Mouse (Mus musculus): Measurements from ENCODE around the gene Rabgef1. TPM values are rescaled to one million over a fixed set of nuclear protein-coding genes. Genes with fewer than 3 reads are reported as not detected.
A peak's percentile ranks its signal among the peaks of the same experiment; 100 is the strongest.

Gene Rabgef1
- 26.2 and 28.6 TPM in 2 replicates for polyA plus RNA-seq (2014; fragmentation: Nextera tagmentation; extraction: Ambion mirVana)

DNA sequence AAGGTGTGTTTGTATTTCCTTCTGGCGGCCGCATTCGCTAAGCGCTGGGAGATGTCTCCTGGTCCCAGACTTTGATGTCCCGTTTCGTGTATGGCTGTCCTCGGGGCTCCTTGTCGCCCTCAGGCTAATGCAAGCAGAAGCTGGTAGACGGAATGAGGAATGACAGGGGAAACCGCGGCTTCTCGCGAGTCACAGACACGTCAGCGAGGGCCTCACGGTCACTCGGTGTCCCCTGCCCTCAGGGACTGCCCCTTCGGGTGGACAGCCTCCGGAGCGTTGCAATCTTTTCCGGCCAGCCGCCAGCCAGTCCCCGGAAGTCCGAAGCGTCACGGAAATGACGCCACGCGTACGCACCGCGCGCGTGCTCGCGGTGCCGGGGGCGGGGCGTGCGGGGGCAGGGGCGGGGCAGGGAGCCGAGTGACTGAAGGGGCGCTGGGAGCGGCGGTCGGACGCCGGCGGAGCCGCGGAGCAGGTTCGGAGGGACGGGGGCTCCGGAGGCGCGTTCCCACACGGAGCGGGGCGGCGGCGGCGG is at the start of gene Rabgef1:
Gene Rabgef1 (plus strand): TSS at position 376 of the 532 bp plus-strand sequence.
- Histone ChIP-seq H3K9me3 (ENCODE audit: control insufficient read depth, low read length) (no peaks in the 10 kb centered on the region), H3K9ac (ENCODE audit: low read depth, low read length) (peak within 1 kb of the TSS; percentile 88), H3K4me1 (replicated peaks; ENCODE audit: control insufficient read depth, insufficient read depth, low read length) (0 out of 2 replicates have a peak, but pooled peaks cover 4% of the 10 kb centered on the region), H3K27me3 (ENCODE audit: control insufficient read depth, insufficient read depth, low read length) (no peaks in the 10 kb centered on the region), H3K4me3 (ENCODE audit: low read depth, low read length) (peak within 1 kb of the TSS; percentile 93), H3K27ac (ENCODE audit: low read depth, low read length) (peak within 1 kb of the TSS; percentile 76), H3K4me2 (replicated peaks; ENCODE audit: low read depth, low read length) (peak within 1 kb of the TSS; percentile 74), H3K36me3 (ENCODE audit: control insufficient read depth, insufficient read depth, low read length) (no peaks in the 10 kb centered on the region)
- ATAC-seq (ENCODE audit: low FRiP score) (peak; percentile 93), DNase-seq (ENCODE audit: low spot score) (peak; percentile 93)
- WGBS: under 1% methylated on average over 37 of the region's 62 CpGs

DNA sequence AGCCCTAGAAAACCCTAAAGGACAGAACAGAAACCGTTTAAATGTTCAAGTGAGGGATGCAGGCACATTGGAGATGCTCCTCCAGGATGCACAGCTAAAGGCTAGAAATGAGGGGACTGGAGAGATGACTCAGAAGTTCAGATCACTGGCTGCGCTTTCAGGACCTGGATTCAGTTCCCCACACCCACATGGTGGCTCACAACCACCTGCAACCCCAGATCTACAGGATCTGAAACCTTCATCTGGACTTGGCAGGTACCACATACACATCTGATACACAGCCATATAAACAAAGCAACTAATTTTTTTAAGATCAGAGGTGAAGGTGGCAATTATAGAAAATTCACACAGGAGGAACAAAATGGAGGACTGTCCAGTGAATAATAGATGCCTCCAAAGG is 49.2 kb upstream of the Rabgef1 start:
- H3K36me3 ChIP-seq (ENCODE audit: control insufficient read depth, insufficient read depth, low read length): no peaks in the 10 kb centered on the region
- ATAC-seq (ENCODE audit: low FRiP score) (no peak), DNase-seq (ENCODE audit: low spot score) (no peak)
- H3K4me3 ChIP-seq (ENCODE audit: low read depth, low read length): no peak overlapping the region
- H3K27me3 ChIP-seq (ENCODE audit: control insufficient read depth, insufficient read depth, low read length): no peaks in the 10 kb centered on the region
- no peaks in the 10 kb centered on the region for H3K9me3 ChIP-seq (ENCODE audit: control insufficient read depth, low read length)
- H3K4me1 ChIP-seq (replicated peaks; ENCODE audit: control insufficient read depth, insufficient read depth, low read length): no peaks in the 10 kb centered on the region
- no peak overlapping the region for H3K9ac ChIP-seq (ENCODE audit: low read depth, low read length)
- H3K27ac ChIP-seq (ENCODE audit: low read depth, low read length): no peak overlapping the region
- WGBS: 97% methylated on average over 2 of the region's 2 CpGs
- H3K4me2 ChIP-seq (replicated peaks; ENCODE audit: low read depth, low read length): no peak overlapping the region

- ATAC-seq (ENCODE audit: low FRiP score): no peak
Measured at GRCm38 (mm10) chr5:130124271-130124670, 47.3 kb upstream of the Rabgef1 start.

DNA sequence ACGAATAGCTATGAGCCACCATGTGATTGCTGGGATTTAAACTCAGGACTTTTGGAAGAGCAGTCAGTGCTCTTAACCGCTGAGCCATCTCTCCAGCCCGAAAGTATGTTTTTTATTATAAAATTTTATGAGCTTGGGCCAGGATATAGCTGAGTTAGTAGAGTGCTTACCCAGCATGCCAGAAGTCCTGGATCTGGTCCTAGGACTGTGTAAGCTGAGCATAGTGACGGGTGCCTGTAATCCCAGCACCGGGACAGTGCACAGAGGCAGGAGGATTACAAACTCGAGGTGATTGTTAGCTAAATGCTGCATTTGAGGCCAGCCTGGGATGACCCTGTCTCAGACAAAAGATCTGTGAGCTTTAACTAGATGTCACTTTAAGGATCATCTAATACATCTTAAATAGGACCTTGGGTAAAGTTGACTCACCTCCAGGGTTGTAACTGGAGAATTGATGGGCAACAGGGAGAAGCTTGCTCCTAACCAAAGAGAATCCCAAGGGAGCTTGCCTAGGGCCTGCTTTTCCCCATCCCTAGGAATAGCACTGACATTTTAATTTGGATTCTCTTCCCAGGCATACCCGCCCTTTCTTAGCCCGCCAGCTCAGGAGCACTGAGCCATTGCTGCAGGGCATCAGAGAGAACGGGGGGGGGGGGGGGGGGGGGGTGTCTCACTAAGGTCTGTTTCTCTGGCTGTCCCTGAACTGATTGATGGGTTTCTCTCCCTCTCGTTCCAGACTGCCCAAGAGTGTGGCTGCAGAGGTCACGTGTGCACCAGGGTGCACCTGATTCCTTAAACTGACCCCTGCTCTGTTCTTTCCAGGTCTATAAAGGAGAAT is 42.7 kb upstream of the Rabgef1 start:
- no peak overlapping the region for H3K4me3 ChIP-seq (ENCODE audit: low read depth, low read length)
- H3K27ac ChIP-seq (ENCODE audit: low read depth, low read length): no peak overlapping the region
- DNase-seq (ENCODE audit: low spot score) (no peak), ATAC-seq (ENCODE audit: low FRiP score) (no peak)
- H3K27me3 ChIP-seq (ENCODE audit: control insufficient read depth, insufficient read depth, low read length): no peaks in the 10 kb centered on the region
- 71% methylated on average over 10 of the region's 11 CpGs for WGBS
- H3K4me2 ChIP-seq (replicated peaks; ENCODE audit: low read depth, low read length): no peak overlapping the region
- H3K36me3 ChIP-seq (ENCODE audit: control insufficient read depth, insufficient read depth, low read length): no peaks in the 10 kb centered on the region
- no peaks in the 10 kb centered on the region for H3K4me1 ChIP-seq (replicated peaks; ENCODE audit: control insufficient read depth, insufficient read depth, low read length)
- H3K9ac ChIP-seq (ENCODE audit: low read depth, low read length): no peak overlapping the region
- H3K9me3 ChIP-seq (ENCODE audit: control insufficient read depth, low read length): no peaks in the 10 kb centered on the region

More at GRCm38 (mm10) chr5:130124271-130124670, 47.3 kb upstream of the Rabgef1 start:
- no peak overlapping the region for H3K4me2 ChIP-seq (replicated peaks; ENCODE audit: low read depth, low read length)
- H3K36me3 ChIP-seq (ENCODE audit: control insufficient read depth, insufficient read depth, low read length): no peaks in the 10 kb centered on the region
- no peaks in the 10 kb centered on the region for H3K27me3 ChIP-seq (ENCODE audit: control insufficient read depth, insufficient read depth, low read length)
- H3K27ac ChIP-seq (ENCODE audit: low read depth, low read length): no peak overlapping the region
- H3K4me3 ChIP-seq (ENCODE audit: low read depth, low read length): no peak overlapping the region
- no peak for DNase-seq (ENCODE audit: low spot score)
- no peaks in the 10 kb centered on the region for H3K9me3 ChIP-seq (ENCODE audit: control insufficient read depth, low read length)
- WGBS: 77% methylated on average over 5 of the region's 5 CpGs
- no peaks in the 10 kb centered on the region for H3K4me1 ChIP-seq (replicated peaks; ENCODE audit: control insufficient read depth, insufficient read depth, low read length)
- no peak overlapping the region for H3K9ac ChIP-seq (ENCODE audit: low read depth, low read length)

DNA sequence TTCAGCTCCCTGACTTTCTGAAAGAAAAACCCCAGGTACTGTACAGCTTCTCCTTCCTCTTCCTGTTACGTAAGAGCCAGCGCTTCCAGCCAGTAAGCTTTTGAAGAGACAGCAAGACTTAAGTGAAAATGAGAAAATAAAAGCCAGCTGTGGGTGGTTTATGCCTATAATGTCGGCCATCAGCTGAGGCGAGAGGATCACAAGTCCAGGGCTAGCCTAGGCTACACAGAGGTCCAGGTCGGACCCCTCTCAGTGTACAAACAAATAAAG is 42.1 kb upstream of the Rabgef1 start:
- Histone ChIP-seq H3K27ac (ENCODE audit: low read depth, low read length) (no peak overlapping the region), H3K4me2 (replicated peaks; ENCODE audit: low read depth, low read length) (no peak overlapping the region), H3K36me3 (ENCODE audit: control insufficient read depth, insufficient read depth, low read length) (no peaks in the 10 kb centered on the region), H3K9ac (ENCODE audit: low read depth, low read length) (no peak overlapping the region), H3K9me3 (ENCODE audit: control insufficient read depth, low read length) (no peaks in the 10 kb centered on the region), H3K27me3 (ENCODE audit: control insufficient read depth, insufficient read depth, low read length) (no peaks in the 10 kb centered on the region), H3K4me1 (replicated peaks; ENCODE audit: control insufficient read depth, insufficient read depth, low read length) (no peaks in the 10 kb centered on the region), H3K4me3 (ENCODE audit: low read depth, low read length) (no peak overlapping the region)
- WGBS: 91% methylated on average over 5 of the region's 5 CpGs
- DNase-seq (ENCODE audit: low spot score) (no peak), ATAC-seq (ENCODE audit: low FRiP score) (no peak)

DNA sequence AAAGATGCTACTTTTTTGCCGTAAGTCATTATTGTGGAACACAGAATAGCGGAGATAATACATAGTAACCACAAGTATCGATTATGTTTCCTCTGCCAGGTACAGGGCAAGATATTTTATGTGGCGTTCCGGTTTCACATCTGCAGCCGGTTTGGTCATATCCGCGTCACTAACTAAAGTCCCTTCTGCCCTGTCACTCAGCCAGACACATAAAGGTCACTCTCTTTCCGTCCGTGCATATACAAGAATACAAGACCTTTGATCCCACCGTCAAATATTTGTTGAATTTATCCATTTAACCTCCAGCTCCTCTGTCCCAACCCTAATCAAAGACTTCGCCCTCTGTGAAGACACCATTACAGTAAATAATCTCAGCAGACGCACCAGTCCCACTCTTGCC is 35.0 kb upstream of the Rabgef1 start:
- WGBS: 94% methylated on average over 13 of the region's 13 CpGs
- no peak for ATAC-seq (ENCODE audit: low FRiP score)

DNA sequence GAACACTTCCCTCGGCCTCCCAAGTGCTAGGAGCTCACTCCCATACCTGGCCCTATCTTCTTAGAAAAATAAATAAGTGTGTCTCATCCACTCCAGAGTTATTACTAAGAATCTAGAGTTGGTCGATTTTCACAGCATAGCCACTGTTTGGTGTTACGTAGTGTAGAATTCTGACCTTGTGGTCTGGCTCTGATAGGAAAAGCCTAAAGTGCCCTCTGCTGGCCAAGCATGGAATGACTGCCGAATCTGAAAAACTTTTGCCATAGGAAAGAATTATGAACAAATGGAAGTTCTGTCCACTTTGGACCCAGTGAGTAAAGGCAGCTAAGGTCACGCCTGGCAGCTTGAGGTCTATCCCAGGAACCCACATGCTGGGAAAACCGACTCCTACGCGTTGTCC is 32.2 kb upstream of the Rabgef1 start:
- Histone ChIP-seq H3K9ac (ENCODE audit: low read depth, low read length) (no peak overlapping the region), H3K4me1 (replicated peaks; ENCODE audit: control insufficient read depth, insufficient read depth, low read length) (no peaks in the 10 kb centered on the region), H3K36me3 (ENCODE audit: control insufficient read depth, insufficient read depth, low read length) (no peaks in the 10 kb centered on the region), H3K9me3 (ENCODE audit: control insufficient read depth, low read length) (no peaks in the 10 kb centered on the region), H3K27me3 (ENCODE audit: control insufficient read depth, insufficient read depth, low read length) (no peaks in the 10 kb centered on the region), H3K4me2 (replicated peaks; ENCODE audit: low read depth, low read length) (no peak overlapping the region), H3K27ac (ENCODE audit: low read depth, low read length) (no peak overlapping the region), H3K4me3 (ENCODE audit: low read depth, low read length) (no peak overlapping the region)
- DNase-seq (ENCODE audit: low spot score): peak; percentile 87
- 29% methylated on average over 8 of the region's 8 CpGs for WGBS
- ATAC-seq (ENCODE audit: low FRiP score): no peak

More for the DNA sequence above, 35.0 kb upstream of the Rabgef1 start:
- H3K4me3 ChIP-seq (ENCODE audit: low read depth, low read length): no peak overlapping the region
- H3K27ac ChIP-seq (ENCODE audit: low read depth, low read length): no peak overlapping the region
- H3K36me3 ChIP-seq (ENCODE audit: control insufficient read depth, insufficient read depth, low read length): no peaks in the 10 kb centered on the region
- no peak overlapping the region for H3K9ac ChIP-seq (ENCODE audit: low read depth, low read length)
- H3K27me3 ChIP-seq (ENCODE audit: control insufficient read depth, insufficient read depth, low read length): no peaks in the 10 kb centered on the region
- H3K4me2 ChIP-seq (replicated peaks; ENCODE audit: low read depth, low read length): no peak overlapping the region
- no peak for DNase-seq (ENCODE audit: low spot score)
- no peaks in the 10 kb centered on the region for H3K9me3 ChIP-seq (ENCODE audit: control insufficient read depth, low read length)
- no peaks in the 10 kb centered on the region for H3K4me1 ChIP-seq (replicated peaks; ENCODE audit: control insufficient read depth, insufficient read depth, low read length)

DNA sequence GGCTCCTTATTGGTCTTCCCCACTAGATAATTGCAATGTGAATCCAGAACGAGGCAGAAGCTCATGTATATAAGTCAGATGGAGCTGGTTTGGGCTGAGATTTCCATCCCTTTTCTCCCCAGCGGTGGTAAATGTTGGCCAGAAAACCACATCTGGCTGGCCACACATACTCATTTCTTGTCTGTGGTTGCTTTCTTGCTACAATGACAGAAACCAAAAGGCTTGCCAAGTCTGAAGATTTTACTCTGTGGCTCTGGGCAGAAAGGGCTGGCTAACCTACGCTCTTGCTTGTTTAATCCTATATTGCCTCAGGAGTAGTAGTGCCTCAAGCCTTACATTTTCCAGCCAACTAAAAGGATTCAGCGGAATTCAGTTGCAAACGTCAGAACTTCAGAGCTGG is 30.5 kb upstream of the Rabgef1 start:
- Histone ChIP-seq H3K4me1 (replicated peaks; ENCODE audit: control insufficient read depth, insufficient read depth, low read length) (no peaks in the 10 kb centered on the region; the same call in 1 of the 2 replicates), H3K4me3 (ENCODE audit: low read depth, low read length) (no peak overlapping the region), H3K27me3 (ENCODE audit: control insufficient read depth, insufficient read depth, low read length) (no peaks in the 10 kb centered on the region), H3K9me3 (ENCODE audit: control insufficient read depth, low read length) (no peaks in the 10 kb centered on the region), H3K27ac (ENCODE audit: low read depth, low read length) (no peak overlapping the region), H3K4me2 (replicated peaks; ENCODE audit: low read depth, low read length) (no peak overlapping the region), H3K36me3 (ENCODE audit: control insufficient read depth, insufficient read depth, low read length) (no peaks in the 10 kb centered on the region), H3K9ac (ENCODE audit: low read depth, low read length) (no peak overlapping the region)
- DNase-seq (ENCODE audit: low spot score) (no peak), ATAC-seq (ENCODE audit: low FRiP score) (no peak)
- 83% methylated on average over 5 of the region's 5 CpGs for WGBS

DNA sequence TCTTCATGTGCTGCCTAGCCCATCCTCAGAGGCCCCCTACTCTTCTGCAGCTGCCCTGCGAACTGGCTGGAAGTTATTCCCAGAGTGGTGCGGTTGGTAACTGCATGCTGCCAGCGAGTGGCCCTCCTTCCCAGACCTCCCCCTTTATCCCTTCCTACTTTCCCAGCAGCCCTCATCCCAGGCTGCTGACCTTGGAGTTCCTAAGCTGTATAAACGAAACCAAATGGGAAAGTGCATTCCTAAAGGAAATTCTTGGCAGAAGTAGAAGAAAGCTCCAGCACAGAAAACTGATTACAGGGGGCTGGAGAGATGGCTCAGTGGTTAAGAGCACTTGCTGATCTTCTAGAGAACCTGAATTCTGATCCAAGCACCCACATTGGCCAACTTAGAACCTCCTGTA is 29.6 kb upstream of the Rabgef1 start:
- ATAC-seq (ENCODE audit: low FRiP score) (no peak), DNase-seq (ENCODE audit: low spot score) (no peak)
- Histone ChIP-seq H3K4me3 (ENCODE audit: low read depth, low read length) (no peak overlapping the region), H3K36me3 (ENCODE audit: control insufficient read depth, insufficient read depth, low read length) (no peaks in the 10 kb centered on the region), H3K9me3 (ENCODE audit: control insufficient read depth, low read length) (no peaks in the 10 kb centered on the region), H3K27ac (ENCODE audit: low read depth, low read length) (no peak overlapping the region), H3K27me3 (ENCODE audit: control insufficient read depth, insufficient read depth, low read length) (no peaks in the 10 kb centered on the region), H3K9ac (ENCODE audit: low read depth, low read length) (no peak overlapping the region), H3K4me1 (replicated peaks; ENCODE audit: control insufficient read depth, insufficient read depth, low read length) (no peaks in the 10 kb centered on the region; the same call in 1 of the 2 replicates), H3K4me2 (replicated peaks; ENCODE audit: low read depth, low read length) (no peak overlapping the region)
- 68% methylated on average over 4 of the region's 4 CpGs for WGBS

Measured in hindbrain, embryonic 11.5 days (tissue).